Mouse (Mus musculus) embryonic facial prominence, embryonic 15.5 days (tissue): ENCODE results near the gene Catsper2. TPM values are rescaled to one million over a fixed set of nuclear protein-coding genes. Genes with fewer than 3 reads are reported as not detected.
"Not testable (repeated sequence)": the region's sequence is repeated elsewhere in the genome, so short reads cannot be mapped to it uniquely, and the experiment has no call there.

Experiments used
- ATAC-seq: fragments of 200-750 bp; cut with Nextera tagmentation; 2 replicates; pipeline ENCODE4 v1.8.0; 2017; ENCODE audit warnings: low read depth, moderate TSS enrichment; ENCODE audit not compliant: insufficient number of reproducible peaks, low FRiP score, low TSS enrichment
- H3K27ac ChIP-seq: fragments of 300-500 bp; sonication (generic); replicated peaks from 2 replicates; pipeline ENCODE4 v1.5.1; 2015; ENCODE audit warnings: mild to moderate bottlenecking, inconsistent platforms
- H3K27me3 ChIP-seq: fragments of 300-500 bp; sonication (generic); 2 replicates; pipeline ENCODE4 v1.6.1; 2015; ENCODE audit warnings: inconsistent platforms
- H3K36me3 ChIP-seq: fragments of 300-500 bp; sonication (generic); 2 replicates; pipeline ENCODE4 v1.6.1; 2015; ENCODE audit warnings: mild to moderate bottlenecking, inconsistent platforms
- H3K4me1 ChIP-seq: fragments of 300-500 bp; sonication (generic); 2 replicates; pipeline ENCODE4 v1.6.1; 2015; ENCODE audit warnings: inconsistent platforms
- H3K4me2 ChIP-seq: fragments of 300-500 bp; sonication (generic); replicated peaks from 2 replicates; pipeline ENCODE4 v1.6.1; 2015; ENCODE audit warnings: mild to moderate bottlenecking, inconsistent platforms
- H3K4me3 ChIP-seq: fragments of 300-500 bp; sonication (generic); replicated peaks from 2 replicates; pipeline ENCODE4 v1.5.1; 2015; ENCODE audit warnings: mild to moderate bottlenecking, inconsistent platforms
- H3K9ac ChIP-seq: fragments of 300-500 bp; sonication (generic); 2 replicates; pipeline ENCODE4 v1.6.1; 2015; ENCODE audit warnings: inconsistent platforms
- H3K9me3 ChIP-seq: fragments of 300-500 bp; sonication (generic); replicated peaks from 2 replicates; pipeline ENCODE4 v1.6.1; 2016; ENCODE audit warnings: inconsistent platforms
- WGBS: fragments of 180-500 bp; shearing (Covaris S2); methylation state at CpG from one replicate; pipeline ENCODE4 v1.1.7; 2015; 5-methylcytosine and 5-hydroxymethylcytosine counted together
- polyA plus RNA-seq: library from polyadenylated mRNA; unstranded; fragments of >200 nt; fragmentation: Nextera tagmentation; extraction: Ambion mirVana; gene quantifications from 2 replicates; pipeline ENCODE4 v1.2.1, GENCODE M21; 2015

Gene Catsper2
- polyA plus RNA-seq, 1 experiment from 2014 or later, result 3.3 TPM

GRCm38 (mm10) chr2:121425890-121426289, 12.3 kb upstream of the Catsper2 start:
- H3K9ac ChIP-seq, result no peak overlapping the region
- H3K27ac ChIP-seq, result no peak overlapping the region
- ATAC-seq, result no peak
- no peak overlapping the region for H3K4me3 ChIP-seq
- H3K36me3 ChIP-seq, result peaks cover 83% of the 10 kb centered on the region
- H3K4me2 ChIP-seq, result no peak overlapping the region
- no peaks in the 10 kb centered on the region for H3K4me1 ChIP-seq
- no peaks in the 10 kb centered on the region for H3K27me3 ChIP-seq
- H3K9me3 ChIP-seq, result no peaks in the 10 kb centered on the region
- WGBS, result 95% methylated on average over 2 of the region's 2 CpGs

GRCm38 (mm10) chr2:121423166-121423565, 9.6 kb upstream of the Catsper2 start:
- WGBS, result 90% methylated on average over 2 of the region's 2 CpGs
- H3K4me2 ChIP-seq, result no peak overlapping the region
- no peaks in the 10 kb centered on the region for H3K27me3 ChIP-seq
- peaks cover 74% of the 10 kb centered on the region for H3K36me3 ChIP-seq
- H3K9ac ChIP-seq, result no peak overlapping the region
- no peaks in the 10 kb centered on the region for H3K9me3 ChIP-seq
- no peak overlapping the region for H3K4me3 ChIP-seq
- H3K27ac ChIP-seq, result no peak overlapping the region
- H3K4me1 ChIP-seq, result no peaks in the 10 kb centered on the region
- ATAC-seq, result no peak

DNA sequence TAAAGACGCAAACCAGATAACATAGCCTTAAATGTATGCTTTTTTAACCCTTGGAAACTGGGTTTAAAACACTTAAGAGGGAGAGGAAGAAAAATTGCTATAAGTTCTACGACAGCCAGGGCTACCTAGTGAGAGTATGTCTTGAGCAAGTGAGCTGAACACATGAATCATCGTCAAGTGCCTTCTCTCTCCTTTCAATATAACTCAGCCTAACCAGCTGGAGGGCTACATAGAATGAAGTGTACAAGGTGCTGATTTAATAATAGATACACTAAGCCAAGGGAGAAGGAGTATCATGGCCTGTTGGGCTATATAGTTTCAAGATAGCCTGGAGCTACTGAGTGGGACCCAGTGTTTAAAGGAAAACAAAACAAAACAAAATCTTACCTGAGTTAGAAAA, 4.9 kb upstream of the Catsper2 start:
- no peak overlapping the region for H3K4me3 ChIP-seq
- ATAC-seq, result no peak
- WGBS, result 84% methylated on average over 3 of the region's 3 CpGs
- H3K36me3 ChIP-seq, result peaks cover 51% of the 10 kb centered on the region
- H3K4me2 ChIP-seq, result no peak overlapping the region
- H3K9ac ChIP-seq, result no peak overlapping the region
- no peak overlapping the region for H3K27ac ChIP-seq
- H3K27me3 ChIP-seq, result no peaks in the 10 kb centered on the region
- H3K9me3 ChIP-seq, result no peaks in the 10 kb centered on the region
- peaks cover 25% of the 10 kb centered on the region for H3K4me1 ChIP-seq

GRCm38 (mm10) chr2:121416356-121416755, 2.8 kb upstream of the Catsper2 start:
- Histone ChIP-seq H3K27me3 (no peaks in the 10 kb centered on the region), H3K4me3 (no peak overlapping the region), H3K4me2 (no peak overlapping the region), H3K27ac (no peak overlapping the region), H3K36me3 (peaks cover 32% of the 10 kb centered on the region), H3K9ac (no peak overlapping the region), H3K9me3 (no peaks in the 10 kb centered on the region), H3K4me1 (peaks cover 31% of the 10 kb centered on the region)
- WGBS, result 89% methylated on average over 6 of the region's 6 CpGs
- ATAC-seq, result no peak

DNA sequence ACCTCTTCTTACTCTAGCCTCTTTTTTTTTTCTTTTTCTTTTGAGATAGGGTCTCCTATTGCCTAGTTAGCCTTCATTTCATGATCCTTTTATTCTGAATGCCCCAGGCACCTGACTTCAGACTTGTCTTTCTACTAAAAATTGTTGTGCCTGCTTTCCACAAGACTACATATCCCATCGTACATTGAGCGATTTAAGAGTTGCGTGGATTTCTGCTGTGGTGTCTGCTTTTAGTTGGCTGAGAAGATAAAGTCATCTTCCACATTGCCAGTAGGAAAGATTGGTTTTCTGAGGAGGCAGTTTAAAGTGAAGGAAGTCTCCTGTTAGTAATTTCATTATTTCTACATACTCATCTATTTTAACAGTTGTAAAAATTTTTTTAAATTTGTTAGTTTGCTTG, 2.0 kb upstream of the Catsper2 start:
- Histone ChIP-seq H3K9me3 (no peaks in the 10 kb centered on the region), H3K4me2 (peak overlapping the region; percentile 66), H3K36me3 (peaks cover 26% of the 10 kb centered on the region), H3K9ac (peak overlapping the region; percentile 87; the same call in 1 of the 2 replicates), H3K4me3 (peak overlapping the region; percentile 82), H3K27me3 (no peaks in the 10 kb centered on the region), H3K27ac (no peak overlapping the region), H3K4me1 (peaks cover 31% of the 10 kb centered on the region)
- WGBS, result 63% methylated on average over 3 of the region's 3 CpGs
- no peak for ATAC-seq

DNA sequence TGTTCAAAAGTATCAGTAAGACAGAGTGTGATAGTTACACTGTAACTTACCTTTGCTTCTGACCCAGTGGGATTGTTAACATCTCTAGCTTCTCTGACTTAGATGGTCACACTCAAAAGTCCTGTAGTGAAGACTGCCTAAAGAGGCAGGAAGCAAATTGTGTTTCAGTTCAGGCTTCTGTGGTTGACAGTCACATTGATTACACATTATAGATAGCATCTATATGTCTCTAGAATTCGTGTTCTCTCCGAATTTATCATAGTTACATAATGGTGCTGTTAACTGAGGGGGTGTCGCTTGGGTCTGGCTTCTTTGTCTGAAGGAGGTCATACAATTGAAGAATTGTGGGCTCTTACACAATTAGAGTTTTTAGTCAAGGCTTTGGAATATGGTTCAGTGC, 1.5 kb upstream of the Catsper2 start:
- peak overlapping the region; percentile 87; the same call in 1 of the 2 replicates for H3K9ac ChIP-seq
- peak overlapping the region; percentile 82 for H3K4me3 ChIP-seq
- no peak for ATAC-seq
- 48% methylated on average over 3 of the region's 3 CpGs for WGBS
- H3K9me3 ChIP-seq, result no peaks in the 10 kb centered on the region
- no peak overlapping the region for H3K27ac ChIP-seq
- peaks cover 24% of the 10 kb centered on the region for H3K36me3 ChIP-seq
- H3K27me3 ChIP-seq, result no peaks in the 10 kb centered on the region
- H3K4me2 ChIP-seq, result peak overlapping the region; percentile 66
- peaks cover 31% of the 10 kb centered on the region for H3K4me1 ChIP-seq

DNA sequence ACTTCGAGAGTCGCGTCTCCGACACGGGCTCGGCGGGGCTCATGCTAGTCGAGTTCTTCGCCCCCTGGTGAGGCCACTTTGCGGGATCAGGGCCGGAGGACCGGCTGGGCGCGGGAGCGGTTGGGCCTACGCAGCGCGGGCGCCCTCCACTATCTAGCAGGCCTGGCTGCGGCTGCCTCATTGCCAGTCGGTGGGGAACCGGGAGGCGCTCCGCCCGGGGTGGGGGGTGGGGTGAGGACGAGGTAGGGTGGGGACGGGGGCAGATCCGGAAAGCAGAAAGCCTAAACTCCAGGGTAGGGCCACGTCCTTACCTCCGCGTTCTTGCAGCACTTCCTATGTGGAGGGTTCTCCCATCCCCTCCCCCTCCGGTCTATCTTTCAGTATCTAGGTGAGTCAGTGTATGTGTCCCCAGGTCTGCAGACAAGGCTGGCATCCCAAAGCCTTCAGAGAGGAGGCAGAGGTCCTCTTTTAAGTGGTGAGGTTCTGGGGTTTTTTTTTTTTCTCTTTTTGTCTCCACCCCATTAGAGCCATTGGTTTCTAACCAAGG, 620 bp upstream of the Catsper2 start:
- WGBS, result under 1% methylated on average over 32 of the region's 32 CpGs
- peak overlapping the region; percentile 82 for H3K4me3 ChIP-seq
- H3K4me1 ChIP-seq, result peaks cover 31% of the 10 kb centered on the region
- peak overlapping the region; percentile 66 for H3K4me2 ChIP-seq
- peak overlapping the region; percentile 87 for H3K9ac ChIP-seq
- H3K27me3 ChIP-seq, result no peaks in the 10 kb centered on the region
- H3K36me3 ChIP-seq, result peaks cover 19% of the 10 kb centered on the region
- peak; percentile 51; the same call in 1 of the 2 replicates for ATAC-seq
- peak overlapping the region; percentile 95 for H3K27ac ChIP-seq
- H3K9me3 ChIP-seq, result no peaks in the 10 kb centered on the region

DNA sequence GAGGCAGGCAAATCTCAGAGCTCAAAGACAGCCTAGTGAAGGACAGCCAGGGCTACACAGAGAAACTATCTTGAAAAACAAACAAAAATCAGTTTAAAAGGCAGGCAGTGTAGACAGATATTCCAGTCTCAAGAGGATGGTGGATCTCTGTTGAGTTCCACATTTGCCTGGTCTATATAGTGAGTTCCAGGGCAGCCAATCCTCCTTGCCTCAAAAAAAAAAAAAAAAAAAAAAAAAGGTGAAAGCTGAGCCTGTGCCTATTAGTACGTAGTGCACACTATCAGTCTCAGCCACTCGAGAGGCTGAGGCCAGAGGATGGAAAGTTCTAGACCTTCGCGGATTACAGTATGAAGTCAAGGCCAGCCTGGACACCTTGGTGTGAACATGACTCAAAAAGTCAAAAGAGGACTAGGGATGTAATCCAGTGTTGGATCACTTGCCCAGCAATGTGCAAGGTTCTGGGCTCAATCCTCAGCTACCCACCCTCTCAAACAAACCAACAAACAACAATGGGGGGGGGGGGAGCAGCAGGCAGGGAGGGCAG, 677 bp downstream of the Catsper2 start:
- Histone ChIP-seq H3K4me3 (peak overlapping the region; percentile 82), H3K36me3 (peaks cover 10% of the 10 kb centered on the region; the same call in 1 of the 2 replicates), H3K9me3 (no peaks in the 10 kb centered on the region), H3K4me2 (peak overlapping the region; percentile 66), H3K9ac (peak overlapping the region; percentile 87), H3K27me3 (no peaks in the 10 kb centered on the region), H3K27ac (peak overlapping the region; percentile 95), H3K4me1 (peaks cover 31% of the 10 kb centered on the region)
- 4% methylated on average over 4 of the region's 4 CpGs for WGBS
- ATAC-seq, result no peak

DNA sequence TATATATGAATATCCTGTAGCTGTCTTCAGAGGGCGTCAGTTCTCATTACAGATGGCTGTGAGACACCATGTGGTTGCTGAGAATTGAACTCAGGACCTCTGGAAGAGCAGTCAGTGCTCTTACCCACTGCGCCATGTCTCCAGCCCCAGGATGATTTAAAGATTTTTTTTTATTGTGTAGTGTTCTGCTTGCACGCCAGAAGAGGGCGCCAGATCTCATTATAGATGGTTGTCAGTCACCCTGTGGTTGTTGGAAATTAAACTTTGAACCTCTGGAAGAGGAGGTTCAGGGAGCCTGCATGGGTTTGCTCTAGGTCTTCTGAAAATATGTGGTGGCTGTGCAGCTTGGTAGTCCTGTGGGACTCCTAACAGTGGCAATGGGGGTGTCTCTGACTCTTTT, 5.4 kb downstream of the Catsper2 start:
- Histone ChIP-seq H3K4me1 (peaks cover 6% of the 10 kb centered on the region; the same call in 1 of the 2 replicates), H3K4me3 (no peak overlapping the region), H3K27ac (no peak overlapping the region), H3K9me3 (no peaks in the 10 kb centered on the region), H3K36me3 (no peaks in the 10 kb centered on the region), H3K4me2 (no peak overlapping the region), H3K9ac (no peak overlapping the region), H3K27me3 (no peaks in the 10 kb centered on the region)
- 32% methylated on average over 4 of the region's 4 CpGs for WGBS
- ATAC-seq, result no peak

GRCm38 (mm10) chr2:121403296-121403695, 10.3 kb downstream of the Catsper2 start:
- Histone ChIP-seq H3K27me3 (no peaks in the 10 kb centered on the region), H3K27ac (no peak overlapping the region), H3K9ac (no peak overlapping the region), H3K36me3 (no peaks in the 10 kb centered on the region), H3K4me3 (no peak overlapping the region), H3K4me1 (no peaks in the 10 kb centered on the region), H3K9me3 (no peaks in the 10 kb centered on the region), H3K4me2 (no peak overlapping the region)
- no peak for ATAC-seq

GRCm38 (mm10) chr2:121396624-121397023, 17.0 kb downstream of the Catsper2 start:
- WGBS, result 14% methylated on average over 8 of the region's 8 CpGs
- Histone ChIP-seq H3K9me3 (no peaks in the 10 kb centered on the region), H3K4me2 (no peak overlapping the region), H3K36me3 (no peaks in the 10 kb centered on the region), H3K4me1 (no peaks in the 10 kb centered on the region), H3K9ac (no peak overlapping the region), H3K27me3 (no peaks in the 10 kb centered on the region), H3K27ac (no peak overlapping the region), H3K4me3 (no peak overlapping the region)
- no peak for ATAC-seq

GRCm38 (mm10) chr2:121386961-121387575, 26.5 kb downstream of the Catsper2 start, which contains the start of gene Strc:
Gene Strc, minus strand, starts transcription at chr2:121387168.
- not testable (repeated sequence) for H3K27me3 ChIP-seq, H3K4me3 ChIP-seq, H3K27ac ChIP-seq, H3K4me2 ChIP-seq, H3K9ac ChIP-seq, ATAC-seq, H3K4me1 ChIP-seq, H3K9me3 ChIP-seq, H3K36me3 ChIP-seq
- WGBS, result 90% methylated on average over 17 of the region's 17 CpGs
